Mouse (Mus musculus) E14TG2a.4 (cell line): ENCODE results near the gene Mbtps1.

Source experiments
- H3K27me3 ChIP-seq: 2 replicates; pipeline ENCODE4 v1.6.1; 2014; ENCODE audit warnings: low read length, control low read depth; ENCODE audit not compliant: insufficient read depth
- H3K36me3 ChIP-seq: 2 replicates; pipeline ENCODE4 v1.6.1; 2014; ENCODE audit warnings: low read length, control low read depth; ENCODE audit not compliant: insufficient read depth
- H3K4me1 ChIP-seq: replicated peaks from 2 replicates; pipeline ENCODE4 v1.6.1; 2014; ENCODE audit warnings: low read depth, low read length, control low read depth
- H3K4me3 ChIP-seq: replicated peaks from 2 replicates; pipeline ENCODE4 v1.5.1; 2014; ENCODE audit warnings: mild to moderate bottlenecking, low read length
- H3K9me3 ChIP-seq: 2 replicates; pipeline ENCODE4 v1.6.1; 2014; ENCODE audit warnings: low read length, control low read depth
- CTCF ChIP-seq: conservative IDR thresholded peaks from 2 replicates; pipeline ENCODE4 v1.5.1; 2014; ENCODE audit warnings: low read length
- NANOG ChIP-seq: IDR thresholded peaks from 2 replicates; pipeline ENCODE4 v1.6.1; 2014; ENCODE audit warnings: borderline replicate concordance, low read length, mixed read lengths
- POU5F1 ChIP-seq: IDR thresholded peaks from 2 replicates; pipeline ENCODE4 v1.6.1; 2014; ENCODE audit warnings: low read length, borderline replicate concordance

Gene Mbtps1

GRCm38 (mm10) chr8:119588321-119588720 is 29.8 kb upstream of the Mbtps1 start:
- Histone ChIP-seq H3K9me3 (peaks cover 10% of the 10 kb centered on the region; the same call in 1 of the 2 replicates), H3K27me3 (0 out of 2 replicates have a peak, but pooled peaks cover 3% of the 10 kb centered on the region), H3K36me3 (no peaks in the 10 kb centered on the region), H3K4me3 (no peak overlapping the region), H3K4me1 (peaks cover 32% of the 10 kb centered on the region)
- TF ChIP-seq NANOG (no peak), POU5F1 (no peak), CTCF (no peak)

GRCm38 (mm10) chr8:119585901-119586300 is 27.4 kb upstream of the Mbtps1 start:
- H3K9me3 ChIP-seq, result peaks cover 10% of the 10 kb centered on the region; the same call in 1 of the 2 replicates

GRCm38 (mm10) chr8:119580441-119581161 is 22.1 kb upstream of the Mbtps1 start:
- Histone ChIP-seq H3K27me3 (peaks cover 41% of the 10 kb centered on the region), H3K36me3 (no peaks in the 10 kb centered on the region), H3K4me1 (peaks cover 24% of the 10 kb centered on the region), H3K4me3 (no peak overlapping the region), H3K9me3 (no peaks in the 10 kb centered on the region)
- TF ChIP-seq NANOG (no peak), CTCF (no peak), POU5F1 (no peak)

More at GRCm38 (mm10) chr8:119585901-119586300, 27.4 kb upstream of the Mbtps1 start:
- peak overlapping the region; percentile 71 for H3K4me3 ChIP-seq
- no peaks in the 10 kb centered on the region for H3K36me3 ChIP-seq
- no peak for TF ChIP-seq POU5F1
- TF ChIP-seq NANOG, result no peak
- TF ChIP-seq CTCF, result no peak
- H3K27me3 ChIP-seq, result peaks cover 11% of the 10 kb centered on the region; the same call in 1 of the 2 replicates
- peaks cover 34% of the 10 kb centered on the region for H3K4me1 ChIP-seq

- no peak for TF ChIP-seq POU5F1
- peaks cover 32% of the 10 kb centered on the region for H3K4me1 ChIP-seq
Measured at GRCm38 (mm10) chr8:119579096-119579495, 20.6 kb upstream of the Mbtps1 start.

GRCm38 (mm10) chr8:119575366-119575726 is 16.8 kb upstream of the Mbtps1 start:
- no peak for TF ChIP-seq POU5F1
- TF ChIP-seq NANOG, result no peak
- no peak for TF ChIP-seq CTCF
- Histone ChIP-seq H3K4me1 (peaks cover 41% of the 10 kb centered on the region), H3K36me3 (no peaks in the 10 kb centered on the region), H3K27me3 (peaks cover 61% of the 10 kb centered on the region), H3K4me3 (peak overlapping the region; percentile 88), H3K9me3 (no peaks in the 10 kb centered on the region)

More at GRCm38 (mm10) chr8:119579096-119579495, 20.6 kb upstream of the Mbtps1 start:
- H3K27me3 ChIP-seq, result peaks cover 50% of the 10 kb centered on the region
- H3K4me3 ChIP-seq, result no peak overlapping the region
- no peaks in the 10 kb centered on the region for H3K36me3 ChIP-seq
- H3K9me3 ChIP-seq, result no peaks in the 10 kb centered on the region

GRCm38 (mm10) chr8:119574437-119575365 is 16.2 kb upstream of the Mbtps1 start, which contains the start of the genes Hsdl1 and Dnaaf1:
TSS of gene Hsdl1 (minus strand) at chr8:119575183.
TSS of gene Dnaaf1 (plus strand) at chr8:119575235.
- H3K27me3 ChIP-seq, result peaks cover 56% of the 10 kb centered on the region
- no peaks in the 10 kb centered on the region for H3K36me3 ChIP-seq
- no peaks in the 10 kb centered on the region for H3K9me3 ChIP-seq
- TF ChIP-seq NANOG (no peak), CTCF (no peak), POU5F1 (no peak)
- peaks cover 44% of the 10 kb centered on the region for H3K4me1 ChIP-seq
- H3K4me3 ChIP-seq, result peak within 1 kb of the TSS; percentile 88

GRCm38 (mm10) chr8:119572411-119572810 is 13.9 kb upstream of the Mbtps1 start:
- TF ChIP-seq NANOG (no peak), CTCF (no peak), POU5F1 (no peak)
- Histone ChIP-seq H3K4me3 (no peak overlapping the region), H3K4me1 (peaks cover 38% of the 10 kb centered on the region), H3K9me3 (no peaks in the 10 kb centered on the region), H3K36me3 (peaks cover 13% of the 10 kb centered on the region), H3K27me3 (peaks cover 49% of the 10 kb centered on the region)

GRCm38 (mm10) chr8:119571135-119571534 is 12.6 kb upstream of the Mbtps1 start:
- Histone ChIP-seq H3K27me3 (peaks cover 38% of the 10 kb centered on the region), H3K36me3 (peaks cover 14% of the 10 kb centered on the region), H3K9me3 (no peaks in the 10 kb centered on the region), H3K4me1 (peaks cover 50% of the 10 kb centered on the region), H3K4me3 (no peak overlapping the region)
- TF ChIP-seq POU5F1 (no peak), NANOG (no peak), CTCF (no peak)
